Mouse (Mus musculus): ENCODE data around the gene Orc3.

GRCm38 (mm10) chr4:34661514-34661913 lies 46.8 kb upstream of the Orc3 start:
- TF ChIP-seq CTCF (IDR thresholded peaks at IDR 0.05) (no peak), POLR2A (IDR thresholded peaks at IDR 0.05; ENCODE audit: insufficient read depth, low read depth, low read length) (no peak)
